Mouse (Mus musculus): ENCODE measurements around the gene Prpf8. TPM values are rescaled to one million over a fixed set of nuclear protein-coding genes. Genes with fewer than 3 reads are reported as not detected.
A peak's percentile ranks its signal among the peaks of the same experiment; 100 is the strongest.
"Not testable (repeated sequence)": the region's sequence is repeated elsewhere in the genome, so short reads cannot be mapped to it uniquely, and the experiment has no call there.

Gene Prpf8
- 100 to 1,000 TPM; 113 to 123 TPM for total RNA-seq (2021)
- long read RNA-seq, partial matches to known transcripts: 16 of 17 reads
- long read RNA-seq, other reads (novel, unspliced or antisense): 1 of 17 reads

DNA sequence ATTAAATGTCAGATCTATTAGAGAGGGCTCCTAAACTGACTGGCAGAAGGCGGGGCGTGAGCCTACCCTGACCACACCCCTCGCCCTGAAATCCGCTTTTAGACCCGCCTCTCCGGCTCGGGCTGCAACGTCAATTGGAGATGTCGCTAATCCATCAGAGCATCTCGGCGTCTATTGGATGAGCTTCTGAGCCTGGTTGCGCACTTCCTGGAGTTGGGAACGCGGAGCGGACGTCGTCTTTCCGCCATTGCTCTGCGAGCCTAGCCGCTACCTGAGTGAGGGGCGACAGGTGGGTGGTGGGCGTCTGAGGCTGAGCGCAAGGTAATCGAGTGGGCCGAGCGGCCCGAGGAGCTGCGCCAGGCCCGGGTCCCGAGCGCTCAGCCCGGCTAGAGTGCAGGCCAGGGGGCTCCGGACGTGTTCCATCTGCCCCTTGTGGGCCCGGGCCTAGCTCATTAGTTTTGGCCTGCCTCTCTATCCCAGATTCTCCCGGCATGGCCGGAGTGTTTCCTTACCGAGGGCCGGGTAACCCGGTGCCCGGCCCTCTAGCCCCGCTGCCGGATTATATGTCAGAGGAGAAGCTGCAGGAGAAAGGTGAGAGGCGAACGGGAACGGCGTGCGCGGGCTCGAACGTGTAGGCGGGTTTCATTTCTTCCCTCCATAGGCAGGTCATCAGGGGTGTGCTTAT lies at the start of gene Prpf8:
TSS of gene Prpf8 (plus strand) at position 216 of the 685 bp plus-strand sequence.
- peak; percentile 98 to 99 for DNase-seq (ENCODE audit: low spot score in 2 of 2)

DNA sequence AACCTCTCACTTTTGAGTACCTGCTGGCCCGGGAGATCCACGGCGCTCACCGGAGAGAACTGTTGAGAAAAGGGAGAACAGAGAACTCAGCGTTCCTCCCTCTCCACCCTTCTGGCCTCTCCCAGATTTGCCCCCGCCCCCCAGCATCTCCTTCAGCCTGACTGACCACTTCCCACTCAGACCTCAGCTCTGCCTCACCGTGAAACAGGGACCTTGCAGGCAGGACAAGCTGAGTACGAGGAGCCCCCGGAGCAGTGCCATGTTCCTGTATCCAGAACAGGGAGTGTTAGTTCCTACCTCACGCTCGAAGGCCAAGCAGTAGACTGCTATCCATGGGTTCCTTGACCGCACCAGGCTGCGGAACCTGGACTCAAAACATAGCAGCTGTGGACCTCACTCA lies 48.4 kb upstream of the Prpf8 start:
- no peak for DNase-seq (ENCODE audit: low spot score in 2 of 2)

DNA sequence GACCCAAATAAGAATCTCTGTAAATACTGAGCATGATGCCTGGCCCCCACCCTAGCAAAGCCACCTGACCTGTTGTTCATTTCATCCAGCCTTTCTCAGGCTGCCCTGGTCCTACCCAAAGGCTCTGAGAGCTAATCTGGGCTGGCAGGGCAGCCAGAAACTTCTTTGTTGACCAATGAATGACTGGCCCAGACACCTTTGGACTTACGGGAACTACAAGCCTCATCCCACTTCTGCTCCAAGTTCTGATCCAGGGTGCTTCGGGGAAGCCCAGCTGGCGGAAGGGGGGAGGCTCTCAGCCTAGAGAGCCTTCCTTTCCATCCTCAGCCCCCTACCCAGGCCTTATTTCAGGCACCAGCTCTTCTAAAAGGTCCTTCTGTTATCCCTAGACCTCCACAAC lies 47.8 kb upstream of the Prpf8 start:
- DNase-seq (ENCODE audit: low spot score in 2 of 2): no peak

DNA sequence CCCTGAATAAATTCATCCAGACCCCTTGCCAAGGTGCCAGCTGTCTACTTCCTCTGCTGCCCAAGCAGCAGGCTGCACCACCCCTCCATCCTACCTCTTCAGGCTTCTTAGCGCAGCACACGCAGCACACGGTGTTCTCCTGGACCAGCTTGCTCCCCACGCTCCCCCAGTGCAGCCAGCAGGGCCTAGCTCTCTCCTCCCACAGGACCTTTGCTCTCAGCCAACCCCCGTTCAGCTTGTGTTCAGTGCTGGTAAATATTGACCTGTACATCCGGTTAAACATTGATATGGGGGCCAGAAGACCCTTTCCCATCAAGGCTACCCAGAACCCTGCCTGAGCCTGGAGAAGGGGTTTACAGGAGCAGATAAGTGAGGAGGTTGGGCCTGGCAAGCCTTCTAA lies 47.3 kb upstream of the Prpf8 start, which contains the start of gene Serpinf2:
TSS of gene Serpinf2 (minus strand) at position 229 of the 400 bp plus-strand sequence.
- DNase-seq (ENCODE audit: low spot score in 2 of 2): no peak

DNA sequence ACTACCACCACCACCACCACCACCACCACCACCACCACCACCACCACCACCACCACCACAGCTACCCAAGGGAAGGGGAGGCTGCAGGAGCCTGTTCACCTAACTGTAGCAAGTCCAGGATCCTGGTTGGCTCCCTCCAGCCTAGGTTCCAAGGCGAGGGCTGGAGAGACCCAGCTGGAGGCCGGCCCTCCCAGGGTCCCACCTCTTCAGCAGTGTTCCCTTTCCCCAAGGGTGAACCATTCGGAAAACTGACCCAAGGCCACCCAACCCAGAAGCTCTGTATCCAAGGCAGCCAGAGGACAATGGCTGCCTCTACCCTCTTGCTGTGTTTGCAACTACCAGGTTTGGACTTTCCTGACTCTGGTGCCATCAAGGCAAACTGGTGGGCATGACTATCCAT lies 46.7 kb upstream of the Prpf8 start:
- no peak for DNase-seq (ENCODE audit: low spot score in 2 of 2)

DNA sequence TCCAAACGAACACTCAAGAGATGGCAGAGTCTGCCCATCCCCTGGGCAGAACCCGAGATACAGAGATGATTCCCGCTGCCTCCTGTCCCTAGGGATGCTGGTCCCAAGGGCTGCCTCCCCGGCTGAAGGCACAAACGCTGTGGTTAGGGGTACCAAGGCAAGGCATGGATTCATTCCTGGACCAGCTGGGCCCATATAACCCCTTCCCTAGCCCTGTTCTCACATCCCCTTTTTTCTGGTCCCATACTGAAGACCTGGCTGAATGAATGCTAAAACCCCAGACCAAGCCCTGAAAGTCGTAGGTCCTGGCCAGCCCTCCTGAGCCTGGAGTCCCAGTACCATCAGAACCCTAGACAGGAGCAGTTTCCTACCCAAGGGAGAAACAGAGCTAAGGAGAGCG lies 45.6 kb upstream of the Prpf8 start:
- no peak for DNase-seq (ENCODE audit: low spot score in 2 of 2)

DNA sequence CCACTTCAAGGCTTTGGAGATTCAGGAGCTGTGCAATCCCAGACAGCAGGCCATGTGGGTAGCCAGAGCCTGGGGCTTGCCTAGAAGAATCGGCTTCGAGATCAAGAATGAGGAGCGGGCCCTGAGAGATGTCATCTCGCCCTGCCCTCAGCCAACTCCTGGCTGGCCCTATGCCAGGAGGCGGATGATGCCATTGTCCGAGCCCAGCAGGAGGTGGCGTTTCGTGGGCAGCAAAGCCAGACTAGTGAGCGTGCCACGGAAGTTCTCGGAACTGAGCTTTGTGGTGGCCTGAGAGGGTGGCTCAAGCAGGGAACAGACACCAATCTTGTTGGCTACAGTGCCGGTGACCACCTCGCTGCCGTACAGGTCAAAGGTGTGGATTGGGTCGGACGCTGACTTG lies 45.0 kb upstream of the Prpf8 start:
- peak; percentile 44 to 55 for DNase-seq (ENCODE audit: low spot score in 2 of 2)

DNA sequence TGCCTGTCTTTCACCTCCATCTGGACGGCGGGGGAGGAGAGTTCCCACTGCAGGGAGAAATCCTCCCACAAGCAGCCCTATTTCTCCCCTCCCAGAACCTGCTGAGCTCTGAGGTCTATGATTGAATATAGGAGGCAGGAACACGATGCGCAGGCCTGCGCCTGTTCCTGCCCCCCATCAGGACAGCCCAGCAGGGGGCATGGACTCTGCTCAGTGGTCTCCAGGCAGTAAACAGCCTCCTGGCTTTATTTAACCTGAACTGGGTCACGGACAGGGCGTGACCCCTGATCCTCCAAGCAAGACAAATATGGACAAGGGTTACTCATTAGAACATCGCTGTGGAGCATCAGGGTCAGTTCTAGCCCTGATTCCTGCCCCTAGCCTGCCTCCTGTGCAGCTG lies 42.9 kb upstream of the Prpf8 start:
- DNase-seq (ENCODE audit: low spot score in 2 of 2): no peak

DNA sequence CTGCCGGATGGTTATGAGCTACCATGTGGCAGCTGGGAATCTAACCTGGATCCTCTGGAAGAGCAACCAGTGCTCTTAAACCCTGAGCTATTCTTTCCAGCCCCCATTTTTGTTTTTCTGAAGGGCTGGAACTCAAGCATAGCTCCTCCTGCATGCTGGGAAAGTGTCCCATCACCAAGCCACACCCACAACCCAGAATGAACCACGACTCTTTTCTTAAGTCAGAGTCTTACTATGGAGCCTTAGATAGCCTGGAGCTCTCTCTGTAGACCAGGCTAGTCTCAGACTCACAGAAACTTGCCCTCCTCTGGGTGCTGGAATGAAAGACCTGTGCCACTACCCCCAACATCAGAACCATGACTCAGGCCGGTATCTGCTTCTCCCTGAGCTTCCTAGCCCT lies 38.0 kb upstream of the Prpf8 start:
- no peak for DNase-seq (ENCODE audit: low spot score in 2 of 2)

DNA sequence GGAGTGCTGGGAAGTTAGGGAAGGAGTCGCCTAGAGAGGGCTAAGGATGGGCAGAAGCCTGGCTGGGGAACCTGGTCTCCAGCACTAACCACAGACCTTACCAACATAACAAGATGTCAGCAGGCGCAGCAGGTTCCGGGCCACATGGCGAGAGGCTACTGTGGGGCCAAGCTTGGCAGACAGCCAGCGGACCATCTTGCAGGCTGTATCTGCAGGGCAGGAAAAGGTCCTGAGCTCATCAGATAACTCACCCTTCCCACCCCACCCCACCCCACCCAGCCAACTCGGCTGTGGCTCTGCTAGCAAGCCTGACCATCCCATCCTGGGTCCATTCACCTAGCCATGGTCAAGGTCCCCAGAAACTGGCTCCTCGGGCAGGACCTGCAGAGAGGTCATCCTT lies 36.9 kb upstream of the Prpf8 start:
- no peak for DNase-seq (ENCODE audit: low spot score in 2 of 2)

DNA sequence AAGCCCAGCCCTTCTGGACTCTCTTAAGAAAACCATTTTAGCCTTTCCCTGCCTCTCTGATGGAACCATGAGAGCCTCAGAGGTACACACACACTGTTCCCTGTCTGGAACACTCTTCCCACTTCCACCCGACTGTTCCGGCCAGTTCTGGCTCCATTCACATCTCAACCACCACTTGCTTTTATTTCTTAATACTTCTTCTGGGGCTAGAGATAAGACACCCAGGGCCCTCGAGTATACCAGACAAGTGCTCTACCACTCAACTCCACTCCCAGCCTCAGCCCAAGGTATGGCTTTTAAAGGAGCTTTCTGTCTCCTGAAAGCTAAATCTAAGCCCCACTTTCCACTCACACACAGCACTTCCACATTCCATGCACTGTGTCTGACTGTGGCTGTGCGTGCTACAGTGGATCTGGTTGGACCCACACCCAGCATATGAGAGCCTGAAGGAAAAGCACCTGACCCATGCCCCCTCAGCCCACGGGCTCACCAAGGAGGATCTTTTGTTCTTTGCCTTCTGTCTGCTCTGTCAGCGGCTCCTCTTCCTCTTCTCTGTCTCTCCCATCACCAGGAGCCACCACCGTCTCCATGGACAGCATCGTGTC lies 36.2 kb upstream of the Prpf8 start:
- no peak for DNase-seq (ENCODE audit: low spot score in 2 of 2)

DNA sequence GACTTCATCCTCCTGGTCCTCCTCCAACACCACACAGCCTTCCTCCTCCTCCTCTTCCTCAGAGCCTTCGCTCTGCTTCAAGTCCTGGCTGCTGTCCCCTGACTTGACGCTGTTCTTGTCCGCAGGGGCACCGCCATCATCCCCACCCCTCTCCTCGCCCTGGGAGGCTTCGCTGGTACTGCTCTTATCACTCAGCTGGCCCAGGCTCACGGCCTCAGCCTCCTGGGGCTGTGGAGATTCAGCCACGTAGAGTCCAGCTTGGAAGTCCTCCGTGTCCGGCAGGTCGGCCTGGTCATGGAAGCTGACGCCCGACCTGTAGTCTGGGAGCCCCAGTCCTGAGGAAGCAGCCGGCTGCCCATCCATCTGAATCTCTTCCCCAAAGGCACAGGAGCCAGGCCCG lies 35.7 kb upstream of the Prpf8 start:
- no peak for DNase-seq (ENCODE audit: low spot score in 2 of 2)

DNA sequence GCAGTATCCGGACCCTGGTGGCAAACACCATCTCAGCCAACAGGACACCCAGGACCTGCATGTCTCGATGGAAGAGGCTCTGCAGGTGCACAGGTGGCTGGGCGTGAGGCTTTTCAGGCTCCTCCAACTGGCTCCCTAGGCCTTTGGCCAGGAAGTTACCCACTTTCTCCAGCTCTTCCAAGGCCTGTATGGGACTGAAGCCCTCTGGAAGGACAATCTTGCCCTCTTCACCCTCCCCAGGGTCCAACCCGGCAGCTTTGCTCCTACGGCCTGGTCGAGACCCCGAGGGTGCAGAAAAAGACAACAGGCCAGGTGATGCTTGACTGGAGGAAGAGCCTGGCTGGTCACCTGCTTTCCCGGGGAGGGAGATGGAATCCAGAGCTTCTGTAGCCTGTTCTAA lies 34.5 kb upstream of the Prpf8 start:
- DNase-seq (ENCODE audit: low spot score in 2 of 2): no peak

DNA sequence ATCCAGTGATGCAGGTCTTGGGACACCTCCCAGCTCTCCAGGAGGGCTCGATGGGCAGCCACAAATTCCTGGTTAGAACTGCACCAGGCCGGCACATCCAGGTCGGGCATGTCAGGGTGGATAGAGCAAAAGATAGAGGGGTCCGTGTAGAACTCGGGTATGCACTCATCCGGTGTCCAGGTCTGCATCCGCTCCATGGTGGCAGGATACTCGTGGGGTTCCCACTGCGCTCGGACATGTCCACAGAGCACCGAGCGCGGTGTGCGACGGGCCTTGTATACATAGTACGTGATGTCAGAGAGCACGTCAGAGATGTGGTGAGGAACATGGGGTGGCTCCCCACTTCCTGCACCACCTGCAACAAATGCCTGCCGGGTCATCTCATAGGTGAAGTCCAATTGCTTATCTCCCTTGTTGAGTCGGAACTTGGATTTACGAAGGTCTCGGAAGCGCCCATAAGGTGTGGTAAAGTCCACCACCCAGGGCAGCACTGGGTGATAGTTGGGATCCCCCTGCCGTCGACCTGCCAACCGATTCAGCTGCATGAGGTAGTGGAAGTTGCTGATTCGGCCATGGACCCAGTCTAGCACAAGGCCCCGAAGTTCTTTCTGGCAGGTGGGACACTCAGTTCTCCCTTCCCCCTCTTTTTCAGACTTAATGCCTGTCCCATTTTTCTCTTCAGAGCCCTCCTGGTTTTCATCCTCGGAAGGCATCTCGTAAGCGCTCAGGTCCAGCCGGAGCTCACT lies 33.6 kb upstream of the Prpf8 start:
- no peak for DNase-seq (ENCODE audit: low spot score in 2 of 2)

DNA sequence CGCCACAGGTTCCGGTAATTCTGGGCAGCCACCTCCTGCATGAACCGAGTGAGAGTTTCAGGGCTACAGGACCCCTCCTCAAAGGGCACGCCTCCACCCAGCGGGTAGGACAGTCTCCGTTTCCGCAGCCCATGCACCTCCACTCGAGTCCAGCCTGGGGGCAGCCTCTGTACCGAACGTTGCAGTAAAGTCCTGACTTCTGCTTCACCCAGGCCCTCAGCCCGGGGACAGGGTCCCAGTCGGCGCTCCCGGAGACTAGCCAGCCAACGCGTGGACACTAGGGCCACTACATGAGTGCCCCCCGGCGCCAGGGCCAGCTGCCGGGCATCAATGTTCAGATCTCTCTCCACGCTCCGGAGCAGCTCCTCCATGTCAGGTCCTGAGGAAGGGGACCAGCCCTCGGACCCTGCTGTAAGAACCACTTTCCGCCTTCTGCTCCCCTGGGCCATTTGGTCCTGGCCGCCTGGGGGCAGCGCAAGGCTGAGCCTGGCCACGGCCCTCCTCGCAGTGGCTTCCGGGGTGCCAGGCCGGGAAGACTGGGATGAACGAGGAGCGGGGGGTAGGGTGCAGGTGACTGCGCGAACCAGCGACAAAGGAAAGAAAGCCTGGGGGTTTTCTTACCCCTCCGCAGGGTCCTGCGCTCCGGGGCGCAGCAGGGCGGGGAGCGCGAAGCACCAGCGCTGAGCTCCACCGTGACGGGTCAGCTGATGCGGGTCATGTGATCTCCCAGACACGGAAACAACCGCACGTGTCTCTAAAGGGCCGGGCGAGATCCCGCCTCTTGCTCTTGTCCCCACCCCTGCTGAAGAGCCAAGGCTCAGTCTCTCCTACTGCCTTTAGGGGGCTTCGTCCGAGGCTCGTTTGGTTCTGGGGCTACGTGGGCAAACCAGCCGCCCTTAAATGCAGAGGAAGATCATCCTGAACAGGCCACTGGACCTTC lies 32.4 kb upstream of the Prpf8 start, which contains the start of gene Wdr81:
TSS of gene Wdr81 (minus strand) at position 727 of the 940 bp plus-strand sequence.
- DNase-seq (ENCODE audit: low spot score in 2 of 2): peak; percentile 77 to 86

DNA sequence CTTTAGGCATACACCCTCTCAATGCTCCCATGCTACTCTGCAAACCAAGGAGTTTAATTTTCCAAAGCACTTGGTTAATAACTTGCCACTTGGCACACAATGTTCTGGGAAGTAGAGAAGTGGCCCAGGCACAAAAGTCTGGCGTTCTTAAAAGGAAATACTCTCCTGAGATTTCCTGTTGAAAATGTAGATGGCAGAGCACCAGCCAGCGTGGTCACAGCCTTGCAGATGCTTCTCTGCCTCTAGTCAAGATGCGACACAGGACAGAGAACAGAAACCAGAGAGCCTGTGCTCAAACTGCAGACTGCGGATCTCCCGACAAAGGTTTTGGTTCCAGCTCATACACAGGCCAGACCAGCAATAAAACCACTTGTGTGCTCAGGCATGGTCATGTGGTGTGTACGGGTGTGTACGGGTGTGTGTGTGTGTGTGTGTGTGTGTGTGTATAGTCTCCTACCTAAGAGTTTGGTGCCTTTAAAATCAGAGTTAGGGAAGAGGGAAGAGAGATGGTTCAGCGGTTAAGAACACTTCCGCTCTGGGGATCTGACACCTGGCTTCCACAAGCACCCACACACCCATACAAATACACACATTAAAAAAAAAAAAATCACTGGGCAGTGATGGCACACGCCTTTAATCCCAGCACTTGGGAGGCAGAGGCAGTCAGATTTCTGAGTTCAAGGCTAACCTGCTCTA lies 31.4 kb upstream of the Prpf8 start:
- no peak for DNase-seq (ENCODE audit: low spot score in 2 of 2)

DNA sequence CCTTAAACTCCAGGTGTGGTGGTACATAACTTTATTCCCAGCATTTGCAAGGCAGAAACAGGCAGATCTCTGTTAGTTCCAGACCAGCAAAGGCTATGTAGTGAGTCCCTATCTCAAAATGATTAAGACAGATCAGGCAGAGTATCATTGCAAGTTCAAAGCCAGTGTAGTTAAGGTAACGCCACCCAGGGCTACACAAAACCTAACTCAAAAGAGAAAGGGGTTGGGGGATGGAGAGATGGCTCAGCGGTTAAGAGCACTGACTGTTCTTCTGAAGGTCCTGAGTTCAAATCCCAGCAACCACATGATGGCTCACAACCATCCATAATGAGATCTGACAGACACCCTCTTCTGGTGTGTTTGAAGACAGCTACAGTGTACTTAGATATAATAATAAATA lies 30.6 kb upstream of the Prpf8 start:
- DNase-seq (ENCODE audit: low spot score in 2 of 2): not testable (repeated sequence)

DNA sequence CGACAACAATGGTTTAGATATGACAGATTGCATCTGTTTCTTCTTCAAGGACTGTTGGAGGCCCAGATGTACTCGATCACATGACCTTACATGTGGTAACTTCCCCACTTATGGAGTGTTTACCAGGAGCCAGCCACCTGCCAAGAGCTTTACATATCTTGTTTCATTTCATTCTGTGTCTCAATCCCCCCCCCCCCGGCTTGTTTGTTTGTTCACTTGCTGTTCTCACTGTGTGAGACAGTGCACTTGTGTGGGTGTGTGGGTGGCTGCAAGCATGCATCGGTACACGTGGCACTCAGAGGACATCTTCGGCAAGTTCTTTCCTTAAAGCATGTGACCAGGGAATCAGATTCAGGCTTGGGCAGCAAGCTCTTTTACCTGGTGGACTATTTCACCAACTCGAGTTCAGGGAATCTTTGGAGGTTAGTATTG lies 30.2 kb upstream of the Prpf8 start:
- DNase-seq (ENCODE audit: low spot score in 2 of 2): no peak

DNA sequence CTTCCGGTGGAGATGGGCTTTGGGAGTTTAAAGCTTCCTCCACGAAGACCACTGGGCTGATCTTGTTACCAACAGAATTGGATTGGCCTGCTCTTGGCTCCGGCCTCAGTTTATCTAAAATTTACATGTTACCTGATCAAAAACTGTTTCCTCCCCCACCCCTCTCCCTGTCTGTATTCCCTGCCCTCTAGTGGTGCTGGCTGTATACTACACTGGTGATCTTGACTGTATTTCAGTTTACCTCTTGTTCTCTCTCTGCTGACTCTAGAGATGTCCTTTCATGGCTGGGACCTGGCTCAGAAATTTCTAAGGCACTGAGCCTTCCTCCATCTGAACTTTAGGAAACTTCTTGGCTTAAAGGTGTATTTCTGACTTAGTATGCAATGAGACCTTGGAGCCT lies 28.4 kb upstream of the Prpf8 start:
- DNase-seq (ENCODE audit: low spot score in 2 of 2): peak in 1 of 2 experiments; percentile 44

DNA sequence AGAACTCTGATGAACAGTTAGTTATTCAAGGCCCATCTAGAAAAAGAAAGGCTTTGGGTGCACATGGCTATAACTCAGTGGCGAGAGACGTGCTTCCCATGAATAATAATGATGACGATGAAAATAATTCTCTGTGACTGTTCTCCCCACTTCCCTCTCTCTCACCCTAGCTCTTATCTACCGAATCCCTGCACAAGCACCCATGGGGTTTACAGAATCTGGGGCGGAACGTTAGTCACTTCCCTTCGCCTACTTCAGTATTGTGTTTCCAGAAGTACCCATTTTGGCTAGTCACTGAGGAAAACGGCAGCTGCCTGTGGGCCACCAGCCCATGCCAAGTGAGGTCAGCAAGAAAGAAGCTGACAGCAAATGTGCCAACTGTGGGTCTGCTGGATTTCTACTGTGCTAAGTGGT lies 28.0 kb upstream of the Prpf8 start:
- peak in 1 of 2 experiments; percentile 48 for DNase-seq (ENCODE audit: low spot score in 2 of 2)

Measured in layer of hippocampus, postnatal 10 days (tissue).